Mouse (Mus musculus): Measurements from ENCODE around the gene Lyz1.

DNA sequence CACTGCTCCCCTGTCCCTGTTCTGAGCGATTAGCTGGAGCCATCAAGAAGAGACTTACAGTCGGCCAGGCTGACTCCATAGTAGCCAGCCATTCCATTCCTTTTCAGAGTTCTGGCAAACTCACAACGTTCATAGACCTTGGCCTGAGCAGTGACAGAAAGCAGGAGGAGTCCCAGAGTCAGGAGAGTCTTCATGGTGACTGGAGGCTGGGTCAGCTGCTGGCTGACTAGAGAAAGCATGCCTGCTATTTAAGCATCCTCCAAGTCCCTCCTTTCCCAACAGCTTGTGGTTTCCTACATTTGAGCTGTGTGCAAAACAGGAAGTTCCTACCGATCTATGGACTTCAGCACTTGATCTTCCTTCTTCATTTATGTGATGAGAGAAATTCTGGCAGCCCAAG, 10.6 kb downstream of the Lyz1 start, which contains the start of gene Lyz2:
- TF ChIP-seq CTCF (IDR thresholded peaks at IDR 0.05; ENCODE audit: low read depth) (no peak), EP300 (optimal IDR thresholded peaks at IDR 0.05) (no peak)
